Mouse (Mus musculus): ENCODE results near the gene Foxc2. TPM values are rescaled to one million over a fixed set of nuclear protein-coding genes. Genes with fewer than 3 reads are reported as not detected.
"Not testable (repeated sequence)": the region's sequence is repeated elsewhere in the genome, so short reads cannot be mapped to it uniquely, and the experiment has no call there.

Foxc2 gene
- polyA plus RNA-seq, 1 experiment = 1.3 TPM

DNA sequence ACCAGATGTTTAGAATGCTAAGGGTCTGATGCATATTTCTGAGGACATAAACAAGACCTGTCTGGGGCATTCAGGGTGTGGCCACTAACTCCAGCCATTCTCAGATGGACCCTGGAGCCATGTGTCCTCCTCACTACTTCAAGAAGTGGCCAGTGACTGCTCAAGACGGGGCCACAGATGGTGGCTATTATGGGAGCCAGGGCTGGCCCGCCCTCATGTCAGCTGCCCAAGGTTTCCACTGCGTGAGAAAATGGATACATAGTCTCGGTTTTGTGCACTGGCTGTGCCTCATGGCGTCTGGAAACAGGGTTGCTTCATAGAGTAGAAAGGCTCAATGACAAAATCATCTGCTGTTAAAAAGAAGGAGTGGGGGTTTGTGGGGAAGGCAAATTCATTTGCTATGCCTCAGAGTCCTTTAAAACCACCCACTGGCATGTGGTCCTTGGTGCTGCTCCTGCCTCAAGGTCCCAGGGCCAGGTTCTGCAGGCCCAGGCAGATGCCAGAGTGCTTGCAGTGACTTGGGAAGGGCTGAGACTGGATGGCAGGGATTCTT lies 17.1 kb downstream of the Foxc2 start:
- no peaks in the 10 kb centered on the region for H3K4me1 ChIP-seq (ENCODE audit: control insufficient read depth, insufficient read depth, low read length)
- no peak overlapping the region for H3K4me3 ChIP-seq (ENCODE audit: insufficient read depth, low read length)
- TF ChIP-seq POLR2A (IDR thresholded peaks at IDR 0.05; ENCODE audit: extremely low read depth, insufficient read depth, low read length) = no peak
- TF ChIP-seq CTCF (IDR thresholded peaks at IDR 0.05; ENCODE audit: extremely low read depth, insufficient read depth, low read length) = no peak
- H3K27ac ChIP-seq (ENCODE audit: insufficient read depth, low read length) = no peak overlapping the region

- TF ChIP-seq POLR2A (IDR thresholded peaks at IDR 0.05; ENCODE audit: extremely low read depth, insufficient read depth, low read length) (no peak), CTCF (IDR thresholded peaks at IDR 0.05; ENCODE audit: extremely low read depth, insufficient read depth, low read length) (no peak)
- no peaks in the 10 kb centered on the region for H3K4me1 ChIP-seq (ENCODE audit: control insufficient read depth, insufficient read depth, low read length)
- no peak overlapping the region for H3K4me3 ChIP-seq (ENCODE audit: insufficient read depth, low read length)
- no peak overlapping the region for H3K27ac ChIP-seq (ENCODE audit: insufficient read depth, low read length)
Measured at GRCm38 (mm10) chr8:121134102-121134501, 18.1 kb downstream of the Foxc2 start.

- TF ChIP-seq CTCF (IDR thresholded peaks at IDR 0.05; ENCODE audit: extremely low read depth, insufficient read depth, low read length) (no peak), POLR2A (IDR thresholded peaks at IDR 0.05; ENCODE audit: extremely low read depth, insufficient read depth, low read length) (no peak)
- no peak overlapping the region for H3K4me3 ChIP-seq (ENCODE audit: insufficient read depth, low read length)
- no peak overlapping the region for H3K27ac ChIP-seq (ENCODE audit: insufficient read depth, low read length)
- H3K4me1 ChIP-seq (ENCODE audit: control insufficient read depth, insufficient read depth, low read length) = no peaks in the 10 kb centered on the region
Measured at GRCm38 (mm10) chr8:121134512-121134911, 18.5 kb downstream of the Foxc2 start.

- no peak for TF ChIP-seq CTCF (IDR thresholded peaks at IDR 0.05; ENCODE audit: extremely low read depth, insufficient read depth, low read length)
- TF ChIP-seq POLR2A (IDR thresholded peaks at IDR 0.05; ENCODE audit: extremely low read depth, insufficient read depth, low read length) = no peak
- Histone ChIP-seq H3K27ac (ENCODE audit: insufficient read depth, low read length) (no peak overlapping the region), H3K4me3 (ENCODE audit: insufficient read depth, low read length) (no peak overlapping the region), H3K4me1 (ENCODE audit: control insufficient read depth, insufficient read depth, low read length) (no peaks in the 10 kb centered on the region)
Measured at GRCm38 (mm10) chr8:121136856-121137255, 20.9 kb downstream of the Foxc2 start.

- not testable (repeated sequence) for H3K4me3 ChIP-seq (ENCODE audit: insufficient read depth, low read length); H3K27ac ChIP-seq (ENCODE audit: insufficient read depth, low read length); H3K4me1 ChIP-seq (ENCODE audit: control insufficient read depth, insufficient read depth, low read length)
Measured at GRCm38 (mm10) chr8:121145457-121146134, 29.6 kb downstream of the Foxc2 start.

GRCm38 (mm10) chr8:121148573-121149083 lies 32.7 kb downstream of the Foxc2 start:
- Histone ChIP-seq H3K4me3 (ENCODE audit: insufficient read depth, low read length) (no peak overlapping the region), H3K4me1 (ENCODE audit: control insufficient read depth, insufficient read depth, low read length) (no peaks in the 10 kb centered on the region), H3K27ac (ENCODE audit: insufficient read depth, low read length) (no peak overlapping the region)
- TF ChIP-seq POLR2A (IDR thresholded peaks at IDR 0.05; ENCODE audit: extremely low read depth, insufficient read depth, low read length) = no peak
- TF ChIP-seq CTCF (IDR thresholded peaks at IDR 0.05; ENCODE audit: extremely low read depth, insufficient read depth, low read length) = no peak

- Histone ChIP-seq H3K4me1 (ENCODE audit: control insufficient read depth, insufficient read depth, low read length) (no peaks in the 10 kb centered on the region), H3K4me3 (ENCODE audit: insufficient read depth, low read length) (no peak overlapping the region), H3K27ac (ENCODE audit: insufficient read depth, low read length) (no peak overlapping the region)
- TF ChIP-seq CTCF (IDR thresholded peaks at IDR 0.05; ENCODE audit: extremely low read depth, insufficient read depth, low read length) = no peak
- no peak for TF ChIP-seq POLR2A (IDR thresholded peaks at IDR 0.05; ENCODE audit: extremely low read depth, insufficient read depth, low read length)
Measured at GRCm38 (mm10) chr8:121152394-121152793, 36.4 kb downstream of the Foxc2 start.

- Histone ChIP-seq H3K4me3 (ENCODE audit: insufficient read depth, low read length) (no peak overlapping the region), H3K27ac (ENCODE audit: insufficient read depth, low read length) (no peak overlapping the region), H3K4me1 (ENCODE audit: control insufficient read depth, insufficient read depth, low read length) (no peaks in the 10 kb centered on the region)
- TF ChIP-seq POLR2A (IDR thresholded peaks at IDR 0.05; ENCODE audit: extremely low read depth, insufficient read depth, low read length) (no peak), CTCF (IDR thresholded peaks at IDR 0.05; ENCODE audit: extremely low read depth, insufficient read depth, low read length) (no peak)
Measured at GRCm38 (mm10) chr8:121156990-121157491, 41.1 kb downstream of the Foxc2 start.

GRCm38 (mm10) chr8:121158812-121159211 lies 42.8 kb downstream of the Foxc2 start:
- Histone ChIP-seq H3K4me1 (ENCODE audit: control insufficient read depth, insufficient read depth, low read length) (no peaks in the 10 kb centered on the region), H3K27ac (ENCODE audit: insufficient read depth, low read length) (no peak overlapping the region), H3K4me3 (ENCODE audit: insufficient read depth, low read length) (no peak overlapping the region)
- TF ChIP-seq CTCF (IDR thresholded peaks at IDR 0.05; ENCODE audit: extremely low read depth, insufficient read depth, low read length) (no peak), POLR2A (IDR thresholded peaks at IDR 0.05; ENCODE audit: extremely low read depth, insufficient read depth, low read length) (no peak)

GRCm38 (mm10) chr8:121161437-121161836 lies 45.5 kb downstream of the Foxc2 start:
- no peak overlapping the region for H3K27ac ChIP-seq (ENCODE audit: insufficient read depth, low read length)

More at GRCm38 (mm10) chr8:121161437-121161836, 45.5 kb downstream of the Foxc2 start:
- TF ChIP-seq POLR2A (IDR thresholded peaks at IDR 0.05; ENCODE audit: extremely low read depth, insufficient read depth, low read length) = no peak
- no peak for TF ChIP-seq CTCF (IDR thresholded peaks at IDR 0.05; ENCODE audit: extremely low read depth, insufficient read depth, low read length)
- Histone ChIP-seq H3K4me1 (ENCODE audit: control insufficient read depth, insufficient read depth, low read length) (no peaks in the 10 kb centered on the region), H3K4me3 (ENCODE audit: insufficient read depth, low read length) (no peak overlapping the region)
